ENCODE assay signal across 17 mouse cellular contexts in genomic region chr4:87939474-87940154, GRCm38 (mm10).
"Had no signal": no experiment of that assay in that cellular context is flagged by ENCODE, and none has a peak within 500 bp of the region (broad histone marks: within the 10 kb centered on the region; RNA-seq: fewer than 3 reads in every experiment).

No protein-coding gene starts in this region.

- DNase-seq: lung, adult 2 months; lung, postnatal 14 days; lung, postnatal 36 days; right cerebral cortex, postnatal 14 days; thymus, adult 2 months; thymus, postnatal 25 days; thymus, postnatal 4 days had no signal

- H3K36me3 ChIP-seq: lung, embryonic 15.5 days; midbrain, embryonic 13.5 days; midbrain, embryonic 15.5 days; neural tube, embryonic 12.5 days; stomach, embryonic 15.5 days had no signal

- H3K9ac ChIP-seq: lung, embryonic 15.5 days; midbrain, embryonic 13.5 days; midbrain, embryonic 15.5 days; neural tube, embryonic 12.5 days; stomach, embryonic 15.5 days had no signal

- H3K4me2 ChIP-seq: lung, embryonic 15.5 days; midbrain, embryonic 11.5 days; midbrain, embryonic 13.5 days; midbrain, embryonic 15.5 days; neural tube, embryonic 12.5 days; stomach, embryonic 15.5 days had no signal

- H3K27ac ChIP-seq: lung, embryonic 15.5 days; macrophage; midbrain, embryonic 13.5 days; midbrain, embryonic 15.5 days; neural tube, embryonic 12.5 days; stomach, embryonic 15.5 days; stomach, postnatal 0 days had no signal

- ATAC-seq: lung, postnatal 0 days; midbrain, embryonic 13.5 days; midbrain, embryonic 15.5 days had no signal

- H3K4me3 ChIP-seq: lung, embryonic 15.5 days; megakaryocyte, embryonic 14.5 days; midbrain, embryonic 13.5 days; midbrain, embryonic 15.5 days; neural tube, embryonic 12.5 days; stomach, embryonic 15.5 days had no signal

- H3K4me1 ChIP-seq: neural tube, embryonic 12.5 days had no signal

- H3K27me3 ChIP-seq: lung, embryonic 15.5 days; megakaryocyte, embryonic 14.5 days; midbrain, embryonic 13.5 days; midbrain, embryonic 15.5 days; neural tube, embryonic 12.5 days; stomach, embryonic 15.5 days had no signal

- H3K9me3 ChIP-seq: lung, embryonic 15.5 days; megakaryocyte, embryonic 14.5 days; midbrain, embryonic 13.5 days; midbrain, embryonic 15.5 days; neural tube, embryonic 12.5 days; stomach, embryonic 15.5 days had no signal
